Mouse (Mus musculus): Measurements from ENCODE around the gene Syt7. TPM values are rescaled to one million over a fixed set of nuclear protein-coding genes. Genes with fewer than 3 reads are reported as not detected.
A peak's percentile ranks its signal among the peaks of the same experiment; 100 is the strongest.

The Syt7 gene
- polyA plus RNA-seq, 1 experiment = 11.0 TPM

- Histone ChIP-seq H3K4me3 (ENCODE audit: control insufficient read depth, low read depth, low read length) (no peak overlapping the region), H3K27me3 (ENCODE audit: control insufficient read depth, insufficient read depth, low read length) (no peaks in the 10 kb centered on the region), H3K4me1 (ENCODE audit: control insufficient read depth, insufficient read depth, low read length) (no peaks in the 10 kb centered on the region), H3K27ac (ENCODE audit: control insufficient read depth, insufficient read depth, low read depth, low read length) (no peak overlapping the region), H3K36me3 (ENCODE audit: control insufficient read depth, insufficient read depth, low read length) (no peaks in the 10 kb centered on the region)
- TF ChIP-seq CTCF (IDR thresholded peaks at IDR 0.05; ENCODE audit: control insufficient read depth, insufficient read depth, insufficient replicate concordance, low read depth, low read length) (no peak), POLR2A (IDR thresholded peaks at IDR 0.05; ENCODE audit: control insufficient read depth, low read depth, low read length) (no peak)
These were observed 16.0 kb downstream of the Syt7 start for GRCm38 (mm10) chr19:10404911-10405310.

- no peaks in the 10 kb centered on the region for H3K27me3 ChIP-seq (ENCODE audit: control insufficient read depth, insufficient read depth, low read length)
- no peak overlapping the region for H3K4me3 ChIP-seq (ENCODE audit: control insufficient read depth, low read depth, low read length)
- no peak for TF ChIP-seq CTCF (IDR thresholded peaks at IDR 0.05; ENCODE audit: control insufficient read depth, insufficient read depth, insufficient replicate concordance, low read depth, low read length)
- TF ChIP-seq POLR2A (IDR thresholded peaks at IDR 0.05; ENCODE audit: control insufficient read depth, low read depth, low read length) = no peak
These were observed 24.9 kb downstream of the Syt7 start for GRCm38 (mm10) chr19:10413701-10414242.

GRCm38 (mm10) chr19:10415508-10415907 lies 26.6 kb downstream of the Syt7 start:
- Histone ChIP-seq H3K27me3 (ENCODE audit: control insufficient read depth, insufficient read depth, low read length) (no peaks in the 10 kb centered on the region), H3K36me3 (ENCODE audit: control insufficient read depth, insufficient read depth, low read length) (no peaks in the 10 kb centered on the region), H3K4me3 (ENCODE audit: control insufficient read depth, low read depth, low read length) (no peak overlapping the region), H3K4me1 (ENCODE audit: control insufficient read depth, insufficient read depth, low read length) (peaks cover 6% of the 10 kb centered on the region), H3K27ac (ENCODE audit: control insufficient read depth, insufficient read depth, low read depth, low read length) (no peak overlapping the region)
- no peak for TF ChIP-seq CTCF (IDR thresholded peaks at IDR 0.05; ENCODE audit: control insufficient read depth, insufficient read depth, insufficient replicate concordance, low read depth, low read length)
- TF ChIP-seq POLR2A (IDR thresholded peaks at IDR 0.05; ENCODE audit: control insufficient read depth, low read depth, low read length) = no peak

More at GRCm38 (mm10) chr19:10413701-10414242, 24.9 kb downstream of the Syt7 start:
- Histone ChIP-seq H3K27ac (ENCODE audit: control insufficient read depth, insufficient read depth, low read depth, low read length) (no peak overlapping the region), H3K4me1 (ENCODE audit: control insufficient read depth, insufficient read depth, low read length) (peaks cover 6% of the 10 kb centered on the region), H3K36me3 (ENCODE audit: control insufficient read depth, insufficient read depth, low read length) (no peaks in the 10 kb centered on the region)

- Histone ChIP-seq H3K36me3 (ENCODE audit: control insufficient read depth, insufficient read depth, low read length) (no peaks in the 10 kb centered on the region), H3K4me1 (ENCODE audit: control insufficient read depth, insufficient read depth, low read length) (peaks cover 6% of the 10 kb centered on the region), H3K27ac (ENCODE audit: control insufficient read depth, insufficient read depth, low read depth, low read length) (no peak overlapping the region), H3K4me3 (ENCODE audit: control insufficient read depth, low read depth, low read length) (no peak overlapping the region), H3K27me3 (ENCODE audit: control insufficient read depth, insufficient read depth, low read length) (no peaks in the 10 kb centered on the region)
- TF ChIP-seq POLR2A (IDR thresholded peaks at IDR 0.05; ENCODE audit: control insufficient read depth, low read depth, low read length) = no peak
- no peak for TF ChIP-seq CTCF (IDR thresholded peaks at IDR 0.05; ENCODE audit: control insufficient read depth, insufficient read depth, insufficient replicate concordance, low read depth, low read length)
These were observed 28.0 kb downstream of the Syt7 start for GRCm38 (mm10) chr19:10416889-10417288.

- Histone ChIP-seq H3K36me3 (ENCODE audit: control insufficient read depth, insufficient read depth, low read length) (no peaks in the 10 kb centered on the region), H3K4me1 (ENCODE audit: control insufficient read depth, insufficient read depth, low read length) (peaks cover 10% of the 10 kb centered on the region), H3K4me3 (ENCODE audit: control insufficient read depth, low read depth, low read length) (no peak overlapping the region), H3K27me3 (ENCODE audit: control insufficient read depth, insufficient read depth, low read length) (no peaks in the 10 kb centered on the region), H3K27ac (ENCODE audit: control insufficient read depth, insufficient read depth, low read depth, low read length) (no peak overlapping the region)
- no peak for TF ChIP-seq CTCF (IDR thresholded peaks at IDR 0.05; ENCODE audit: control insufficient read depth, insufficient read depth, insufficient replicate concordance, low read depth, low read length)
- TF ChIP-seq POLR2A (IDR thresholded peaks at IDR 0.05; ENCODE audit: control insufficient read depth, low read depth, low read length) = no peak
These were observed 28.5 kb downstream of the Syt7 start for GRCm38 (mm10) chr19:10417436-10417835.

GRCm38 (mm10) chr19:10421986-10422976 lies 33.4 kb downstream of the Syt7 start:
- TF ChIP-seq CTCF (IDR thresholded peaks at IDR 0.05; ENCODE audit: control insufficient read depth, insufficient read depth, insufficient replicate concordance, low read depth, low read length) = no peak
- no peak for TF ChIP-seq POLR2A (IDR thresholded peaks at IDR 0.05; ENCODE audit: control insufficient read depth, low read depth, low read length)
- Histone ChIP-seq H3K36me3 (ENCODE audit: control insufficient read depth, insufficient read depth, low read length) (no peaks in the 10 kb centered on the region), H3K4me3 (ENCODE audit: control insufficient read depth, low read depth, low read length) (peak overlapping the region; percentile 14; the same call in 1 of the 2 replicates), H3K27me3 (ENCODE audit: control insufficient read depth, insufficient read depth, low read length) (no peaks in the 10 kb centered on the region), H3K4me1 (ENCODE audit: control insufficient read depth, insufficient read depth, low read length) (peaks cover 16% of the 10 kb centered on the region), H3K27ac (ENCODE audit: control insufficient read depth, insufficient read depth, low read depth, low read length) (no peak overlapping the region)

GRCm38 (mm10) chr19:10424751-10425150 lies 35.9 kb downstream of the Syt7 start:
- no peak for TF ChIP-seq POLR2A (IDR thresholded peaks at IDR 0.05; ENCODE audit: control insufficient read depth, low read depth, low read length)
- no peak for TF ChIP-seq CTCF (IDR thresholded peaks at IDR 0.05; ENCODE audit: control insufficient read depth, insufficient read depth, insufficient replicate concordance, low read depth, low read length)
- peaks cover 16% of the 10 kb centered on the region for H3K4me1 ChIP-seq (ENCODE audit: control insufficient read depth, insufficient read depth, low read length)
- H3K36me3 ChIP-seq (ENCODE audit: control insufficient read depth, insufficient read depth, low read length) = no peaks in the 10 kb centered on the region
- H3K27me3 ChIP-seq (ENCODE audit: control insufficient read depth, insufficient read depth, low read length) = no peaks in the 10 kb centered on the region
- H3K4me3 ChIP-seq (ENCODE audit: control insufficient read depth, low read depth, low read length) = no peak overlapping the region
- H3K27ac ChIP-seq (ENCODE audit: control insufficient read depth, insufficient read depth, low read depth, low read length) = no peak overlapping the region
